Mouse (Mus musculus): ENCODE results near the gene Sspo.

DNA sequence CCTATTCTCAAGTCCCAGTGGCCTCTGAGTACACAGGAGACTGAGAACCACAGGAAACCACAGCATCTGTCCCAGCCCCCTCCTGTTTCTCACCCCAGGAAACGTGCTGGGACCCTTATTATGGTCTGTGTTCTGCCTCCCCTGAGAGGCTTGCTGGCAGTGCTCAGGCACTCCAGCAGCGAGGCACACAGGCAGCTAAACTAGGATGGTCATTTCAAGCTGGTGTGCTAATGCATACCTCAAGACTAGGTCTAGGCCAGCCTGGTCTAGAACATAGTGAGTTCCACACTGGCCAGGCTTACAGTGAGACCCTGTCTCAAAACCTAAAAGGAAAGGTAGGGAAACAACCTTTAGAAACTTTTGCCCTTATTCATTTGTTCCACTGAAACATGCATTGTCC, 27.4 kb upstream of the Sspo start:
- no peak for TF ChIP-seq CTCF (IDR thresholded peaks at IDR 0.05; ENCODE audit: control insufficient read depth, insufficient read depth, low read length)
- TF ChIP-seq POLR2A (IDR thresholded peaks at IDR 0.05; ENCODE audit: borderline replicate concordance, control insufficient read depth, low read depth, low read length), result no peak

Data from bone marrow, adult 2 months (tissue).